Mouse (Mus musculus) stomach, postnatal 0 days (tissue): ENCODE measurements at regions not wholly inside any gene's neighbourhood (a gene's known extent, or its start where the extent isn't known, plus 50 kb on each side); places are given as distances from the start of the nearest gene placed in this dataset.

ENCODE experiments used
- ATAC-seq: fragments of 200-750 bp; cut with Nextera tagmentation; 2 replicates; pipeline ENCODE4 v1.8.0; 2017; ENCODE audit not compliant: low FRiP score, low TSS enrichment
- DNase-seq: peaks from one replicate; pipeline ENCODE4 v3.0.0-alpha.2; 2016; ENCODE audit warnings: low spot score
- H3K27ac ChIP-seq: fragments of 300-500 bp; sonication (generic); replicated peaks from 2 replicates; pipeline ENCODE4 v1.5.1; 2014; ENCODE audit warnings: mild to moderate bottlenecking, control low read depth
- H3K27me3 ChIP-seq: fragments of 300-500 bp; sonication (generic); 2 replicates; pipeline ENCODE4 v1.6.1; 2014; ENCODE audit warnings: low read length; ENCODE audit not compliant: control insufficient read depth, insufficient read depth
- H3K36me3 ChIP-seq: fragments of 300-500 bp; sonication (generic); 2 replicates; pipeline ENCODE4 v1.6.1; 2014; ENCODE audit warnings: low read length, mixed read lengths; ENCODE audit not compliant: control insufficient read depth, insufficient read depth
- H3K4me1 ChIP-seq: fragments of 300-500 bp; sonication (generic); replicated peaks from 2 replicates; pipeline ENCODE4 v1.6.1; 2014; ENCODE audit warnings: antibody characterized with exemption; ENCODE audit not compliant: control insufficient read depth, insufficient read depth
- H3K4me2 ChIP-seq: fragments of 300-500 bp; sonication (generic); replicated peaks from 2 replicates; pipeline ENCODE4 v1.6.1; 2014; ENCODE audit warnings: low read depth, mild to moderate bottlenecking, control low read depth, moderate library complexity
- H3K4me3 ChIP-seq: fragments of 300-500 bp; sonication (generic); 2 replicates; pipeline ENCODE4 v1.5.1; 2014; ENCODE audit warnings: low read depth, low read length, control low read depth
- H3K9ac ChIP-seq: fragments of 300-500 bp; sonication (generic); 2 replicates; pipeline ENCODE4 v1.6.1; 2014; ENCODE audit warnings: mild to moderate bottlenecking, low read length, control low read depth, mixed read lengths
- H3K9me3 ChIP-seq: fragments of 300-500 bp; sonication (generic); 2 replicates; pipeline ENCODE4 v1.6.1; 2016; ENCODE audit warnings: low read length; ENCODE audit not compliant: control insufficient read depth
- CTCF ChIP-seq: IDR thresholded peaks from 2 replicates; pipeline ENCODE4 v1.5.1; 2016; ENCODE audit warnings: antibody characterized with exemption, low read depth, mild to moderate bottlenecking, moderate library complexity
- EP300 ChIP-seq: optimal IDR thresholded peaks from 2 replicates; pipeline ENCODE3; 2016; ENCODE audit warnings: antibody characterized with exemption
- WGBS: fragments of 180-500 bp; shearing (Covaris S2); extraction: QIAGEN DNeasy Blood & Tissue Kit; methylation state at CpG from one replicate; pipeline ENCODE4 v1.1.7; 2014; 5-methylcytosine and 5-hydroxymethylcytosine counted together

- 59% methylated on average over 2 of the region's 2 CpGs for WGBS
- TF ChIP-seq EP300 (no peak), CTCF (no peak)
- Histone ChIP-seq H3K9me3 (no peaks in the 10 kb centered on the region), H3K4me1 (no peaks in the 10 kb centered on the region), H3K4me2 (no peak overlapping the region), H3K4me3 (no peak overlapping the region), H3K9ac (no peak overlapping the region), H3K36me3 (no peaks in the 10 kb centered on the region), H3K27ac (no peak overlapping the region), H3K27me3 (no peaks in the 10 kb centered on the region)
- DNase-seq = no peak
- no peak for ATAC-seq
These were observed 374.3 kb upstream of the B430305J03Rik start for GRCm38 (mm10) chr3:61740088-61740487.

DNA sequence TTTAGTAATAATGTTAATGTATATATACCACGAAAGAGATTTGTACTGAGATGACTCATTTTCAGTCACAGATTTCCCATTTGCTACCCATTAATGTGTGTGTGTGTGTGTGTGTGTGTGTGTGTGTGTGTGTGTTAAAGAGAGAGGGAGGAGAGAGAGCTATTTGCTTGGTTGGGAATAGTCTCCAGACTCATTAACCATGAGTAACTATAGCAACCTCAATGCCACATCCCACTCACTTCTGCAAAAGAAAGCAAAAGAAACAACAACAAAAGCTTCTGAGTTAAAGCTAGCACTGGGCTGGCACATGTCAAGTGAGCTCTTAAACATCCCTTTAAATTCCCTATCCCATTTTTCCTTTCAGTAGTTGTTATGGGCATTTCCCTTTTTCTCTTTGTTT is 372.8 kb upstream of the B430305J03Rik start:
- no peaks in the 10 kb centered on the region for H3K9me3 ChIP-seq
- no peaks in the 10 kb centered on the region for H3K36me3 ChIP-seq
- 63% methylated on average over 1 of the region's 1 CpGs for WGBS
- TF ChIP-seq EP300 = no peak
- no peak for ATAC-seq
- no peaks in the 10 kb centered on the region for H3K4me1 ChIP-seq
- H3K9ac ChIP-seq = no peak overlapping the region
- no peak overlapping the region for H3K27ac ChIP-seq
- DNase-seq = no peak
- no peaks in the 10 kb centered on the region for H3K27me3 ChIP-seq
- no peak overlapping the region for H3K4me3 ChIP-seq
- no peak overlapping the region for H3K4me2 ChIP-seq

DNA sequence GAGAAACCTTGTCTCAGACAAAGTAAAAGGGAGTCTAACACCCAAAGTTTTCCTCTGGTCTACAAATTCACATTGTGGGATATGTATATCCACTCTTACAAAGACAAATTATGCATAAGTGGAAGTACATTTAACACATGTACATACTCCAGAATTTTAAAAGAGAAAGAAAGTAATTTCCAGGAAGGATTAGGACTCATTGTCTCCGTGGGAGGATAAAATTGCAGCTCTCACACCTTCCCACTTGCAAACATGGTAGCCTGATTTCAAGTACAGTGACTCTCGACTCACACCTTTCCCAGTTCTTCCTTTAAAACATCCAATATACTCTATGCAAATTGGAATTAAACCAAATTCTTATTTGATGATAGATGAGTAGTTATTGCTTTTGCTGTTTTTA is 351.0 kb upstream of the B430305J03Rik start:
- WGBS = 54% methylated on average over 2 of the region's 2 CpGs
- H3K4me3 ChIP-seq = no peak overlapping the region
- no peaks in the 10 kb centered on the region for H3K9me3 ChIP-seq
- no peak overlapping the region for H3K9ac ChIP-seq
- no peak overlapping the region for H3K4me2 ChIP-seq
- no peak for TF ChIP-seq EP300
- TF ChIP-seq CTCF = no peak
- DNase-seq (no peak), ATAC-seq (no peak)
- no peaks in the 10 kb centered on the region for H3K36me3 ChIP-seq
- H3K27ac ChIP-seq = no peak overlapping the region
- no peaks in the 10 kb centered on the region for H3K27me3 ChIP-seq
- no peaks in the 10 kb centered on the region for H3K4me1 ChIP-seq

GRCm38 (mm10) chr3:61687933-61688705 is 322.4 kb upstream of the B430305J03Rik start:
- Histone ChIP-seq H3K4me1 (0 out of 2 replicates have a peak, but pooled peaks cover 3% of the 10 kb centered on the region), H3K36me3 (no peaks in the 10 kb centered on the region), H3K9ac (no peak overlapping the region), H3K4me2 (no peak overlapping the region), H3K4me3 (no peak overlapping the region), H3K9me3 (no peaks in the 10 kb centered on the region), H3K27ac (no peak overlapping the region), H3K27me3 (no peaks in the 10 kb centered on the region)
- DNase-seq (no peak), ATAC-seq (no peak)
- WGBS = 43% methylated on average over 4 of the region's 4 CpGs
- TF ChIP-seq CTCF = no peak
- TF ChIP-seq EP300 = no peak

DNA sequence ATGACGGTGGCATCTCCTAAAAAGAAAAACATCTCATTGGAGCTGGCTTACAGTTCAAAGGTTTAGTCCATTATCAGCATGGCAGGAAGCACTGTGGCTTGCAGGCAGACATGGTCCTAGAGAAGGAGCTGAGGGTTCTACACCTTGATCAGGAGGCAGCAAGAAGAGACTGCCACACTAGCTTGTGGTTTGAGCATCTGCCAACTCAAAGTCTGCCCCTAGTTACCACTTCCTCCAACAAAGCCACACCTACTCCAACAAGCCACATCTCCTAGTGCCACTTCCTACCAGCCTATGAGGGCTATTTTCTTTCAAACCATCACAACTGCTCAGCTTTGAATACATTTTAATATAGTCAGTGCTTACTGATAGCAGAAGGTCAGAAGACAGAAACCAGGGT is 305.1 kb upstream of the B430305J03Rik start:
- Histone ChIP-seq H3K27ac (no peak overlapping the region), H3K4me1 (no peaks in the 10 kb centered on the region), H3K27me3 (no peaks in the 10 kb centered on the region), H3K4me2 (no peak overlapping the region), H3K9ac (no peak overlapping the region), H3K9me3 (no peaks in the 10 kb centered on the region), H3K36me3 (no peaks in the 10 kb centered on the region), H3K4me3 (no peak overlapping the region)
- no peak for DNase-seq
- no peak for TF ChIP-seq EP300
- TF ChIP-seq CTCF = no peak
- 100% methylated on average over 1 of the region's 1 CpGs for WGBS
- ATAC-seq = no peak

- WGBS = 68% methylated on average over 2 of the region's 2 CpGs
- Histone ChIP-seq H3K9me3 (no peaks in the 10 kb centered on the region), H3K27ac (no peak overlapping the region), H3K4me3 (no peak overlapping the region), H3K4me1 (no peaks in the 10 kb centered on the region), H3K9ac (no peak overlapping the region), H3K36me3 (no peaks in the 10 kb centered on the region), H3K27me3 (no peaks in the 10 kb centered on the region), H3K4me2 (no peak overlapping the region)
- no peak for ATAC-seq
- no peak for DNase-seq
- no peak for TF ChIP-seq EP300
- TF ChIP-seq CTCF = no peak
These were observed 290.4 kb upstream of the B430305J03Rik start for GRCm38 (mm10) chr3:61656143-61656542.
